Mouse (Mus musculus) cortical plate, adult 2 months (tissue): ENCODE data around the gene Tmem102.

Source experiments
- CTCF ChIP-seq: fragments of 200-500 bp; IDR thresholded peaks from 2 replicates; pipeline ENCODE4 v1.5.1; 2011; ENCODE audit warnings: mild to moderate bottlenecking, control low read depth, low read length; ENCODE audit not compliant: insufficient read depth; ENCODE audit errors: extremely low read depth
- POLR2A ChIP-seq: fragments of 200-500 bp; IDR thresholded peaks from 2 replicates; pipeline ENCODE4 v1.6.1; 2011; ENCODE audit warnings: mild to moderate bottlenecking, low read length, control low read depth; ENCODE audit not compliant: insufficient read depth; ENCODE audit errors: extremely low read depth

GRCm38 (mm10) chr11:69791420-69791819, 14.0 kb downstream of the Tmem102 start:
- no peak for TF ChIP-seq CTCF
- TF ChIP-seq POLR2A = no peak
